Mouse (Mus musculus): Measurements from ENCODE around the gene Ttll1. TPM values are rescaled to one million over a fixed set of nuclear protein-coding genes. Genes with fewer than 3 reads are reported as not detected.

Gene Ttll1
- polyA plus RNA-seq, 1 experiment from 2014 or later = 6.0 TPM

DNA sequence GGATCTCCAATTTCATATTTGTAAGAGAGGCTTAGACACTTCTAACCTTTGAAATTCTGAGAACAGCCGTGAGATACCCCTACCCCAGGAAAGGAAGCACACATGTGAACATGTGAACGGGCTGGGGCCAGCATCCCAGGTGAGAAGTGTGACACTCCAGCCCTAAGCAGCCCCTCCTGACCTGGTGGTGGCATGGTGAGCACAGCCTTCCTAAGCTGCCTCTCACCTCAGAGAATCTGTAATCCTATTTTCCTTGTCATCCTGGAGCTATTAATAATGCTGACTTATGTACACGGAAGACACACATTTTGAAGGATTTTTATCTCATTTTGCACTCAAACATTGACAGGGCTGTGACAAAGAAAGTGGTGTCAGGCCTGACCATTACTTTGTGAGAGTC, 49.8 kb downstream of the Ttll1 start:
- Histone ChIP-seq H3K9ac (ENCODE audit: low read depth, low read length) (no peak overlapping the region), H3K4me3 (ENCODE audit: low read depth, low read length) (no peak overlapping the region), H3K4me2 (replicated peaks; ENCODE audit: low read depth) (no peak overlapping the region), H3K4me1 (replicated peaks; ENCODE audit: control insufficient read depth, insufficient read depth, low read length) (peaks cover 10% of the 10 kb centered on the region), H3K9me3 (ENCODE audit: control insufficient read depth) (no peaks in the 10 kb centered on the region), H3K36me3 (ENCODE audit: control insufficient read depth, insufficient read depth) (no peaks in the 10 kb centered on the region), H3K27ac (ENCODE audit: low read depth, low read length) (no peak overlapping the region), H3K27me3 (replicated peaks; ENCODE audit: control insufficient read depth, insufficient read depth, low read length) (no peaks in the 10 kb centered on the region)
- no peak for ATAC-seq
- WGBS = 84% methylated on average over 3 of the region's 3 CpGs
- no peak for TF ChIP-seq CTCF (IDR thresholded peaks at IDR 0.05; ENCODE audit: low read depth)

DNA sequence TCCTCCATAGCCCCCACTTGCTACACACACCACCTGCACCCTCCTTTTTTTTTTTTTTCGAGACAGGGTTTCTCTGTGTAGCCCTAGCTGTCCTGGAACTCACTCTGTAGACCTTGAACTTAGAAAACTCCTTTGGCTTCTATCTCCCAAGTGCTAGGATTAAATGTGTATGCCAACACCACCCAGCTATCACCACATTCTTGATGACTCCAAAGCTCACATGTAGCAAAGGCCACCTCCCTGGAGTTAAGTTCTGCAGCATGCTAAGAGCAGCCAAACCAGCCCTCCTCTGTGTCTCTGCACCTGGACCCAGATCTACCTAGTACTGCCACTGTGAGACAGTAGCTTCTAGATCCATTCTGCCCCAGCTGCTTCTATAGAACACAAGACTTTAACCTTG, 53.2 kb downstream of the Ttll1 start:
- no peak for ATAC-seq
- Histone ChIP-seq H3K4me2 (replicated peaks; ENCODE audit: low read depth) (peak overlapping the region; percentile 30; the same call in 1 of the 2 replicates), H3K36me3 (ENCODE audit: control insufficient read depth, insufficient read depth) (no peaks in the 10 kb centered on the region), H3K9ac (ENCODE audit: low read depth, low read length) (no peak overlapping the region), H3K9me3 (ENCODE audit: control insufficient read depth) (no peaks in the 10 kb centered on the region), H3K27me3 (replicated peaks; ENCODE audit: control insufficient read depth, insufficient read depth, low read length) (no peaks in the 10 kb centered on the region), H3K4me3 (ENCODE audit: low read depth, low read length) (no peak overlapping the region), H3K27ac (ENCODE audit: low read depth, low read length) (no peak overlapping the region), H3K4me1 (replicated peaks; ENCODE audit: control insufficient read depth, insufficient read depth, low read length) (peaks cover 23% of the 10 kb centered on the region)
- no peak for TF ChIP-seq CTCF (IDR thresholded peaks at IDR 0.05; ENCODE audit: low read depth)
- 40% methylated on average over 1 of the region's 1 CpGs for WGBS

- H3K27ac ChIP-seq (ENCODE audit: low read depth, low read length) = peak overlapping the region; percentile 46
- no peaks in the 10 kb centered on the region for H3K27me3 ChIP-seq (replicated peaks; ENCODE audit: control insufficient read depth, insufficient read depth, low read length)
- no peaks in the 10 kb centered on the region for H3K36me3 ChIP-seq (ENCODE audit: control insufficient read depth, insufficient read depth)
- TF ChIP-seq CTCF (IDR thresholded peaks at IDR 0.05; ENCODE audit: low read depth) = no peak
- H3K4me2 ChIP-seq (replicated peaks; ENCODE audit: low read depth) = no peak overlapping the region
- H3K9ac ChIP-seq (ENCODE audit: low read depth, low read length) = no peak overlapping the region
- ATAC-seq = no peak
- peaks cover 35% of the 10 kb centered on the region for H3K4me1 ChIP-seq (replicated peaks; ENCODE audit: control insufficient read depth, insufficient read depth, low read length)
- no peaks in the 10 kb centered on the region for H3K9me3 ChIP-seq (ENCODE audit: control insufficient read depth)
- H3K4me3 ChIP-seq (ENCODE audit: low read depth, low read length) = no peak overlapping the region
- 81% methylated on average over 5 of the region's 5 CpGs for WGBS
Measured at GRCm38 (mm10) chr15:83455637-83456036, 55.1 kb downstream of the Ttll1 start.

GRCm38 (mm10) chr15:83455034-83455433, 55.7 kb downstream of the Ttll1 start:
- ATAC-seq = no peak
- H3K9ac ChIP-seq (ENCODE audit: low read depth, low read length) = no peak overlapping the region
- H3K4me2 ChIP-seq (replicated peaks; ENCODE audit: low read depth) = no peak overlapping the region
- no peaks in the 10 kb centered on the region for H3K27me3 ChIP-seq (replicated peaks; ENCODE audit: control insufficient read depth, insufficient read depth, low read length)
- H3K4me3 ChIP-seq (ENCODE audit: low read depth, low read length) = no peak overlapping the region
- WGBS = 24% methylated on average over 3 of the region's 3 CpGs
- TF ChIP-seq CTCF (IDR thresholded peaks at IDR 0.05; ENCODE audit: low read depth) = no peak
- H3K4me1 ChIP-seq (replicated peaks; ENCODE audit: control insufficient read depth, insufficient read depth, low read length) = peaks cover 37% of the 10 kb centered on the region
- peak overlapping the region; percentile 46; the same call in 1 of the 2 replicates for H3K27ac ChIP-seq (ENCODE audit: low read depth, low read length)
- no peaks in the 10 kb centered on the region for H3K9me3 ChIP-seq (ENCODE audit: control insufficient read depth)
- H3K36me3 ChIP-seq (ENCODE audit: control insufficient read depth, insufficient read depth) = no peaks in the 10 kb centered on the region

DNA sequence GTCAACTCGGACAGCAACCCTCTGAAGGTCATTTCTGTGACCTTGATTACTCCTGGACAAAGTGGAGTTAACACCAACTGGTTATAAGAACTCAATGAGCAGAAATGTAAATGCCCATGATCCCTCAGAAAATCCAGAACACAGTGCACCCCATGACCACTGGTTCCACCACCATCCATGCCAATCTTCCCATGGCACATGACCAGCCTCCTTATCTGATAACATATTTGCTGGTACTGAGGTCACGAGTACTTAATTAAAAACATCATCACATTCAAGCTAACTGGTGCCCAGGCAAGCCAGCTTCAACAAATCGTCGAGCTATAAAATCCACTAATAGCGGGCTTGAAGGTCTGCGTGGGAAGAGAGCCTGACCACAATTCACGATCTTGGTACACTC, 56.3 kb downstream of the Ttll1 start:
- Histone ChIP-seq H3K4me2 (replicated peaks; ENCODE audit: low read depth) (no peak overlapping the region), H3K9ac (ENCODE audit: low read depth, low read length) (no peak overlapping the region), H3K36me3 (ENCODE audit: control insufficient read depth, insufficient read depth) (no peaks in the 10 kb centered on the region), H3K9me3 (ENCODE audit: control insufficient read depth) (no peaks in the 10 kb centered on the region), H3K27me3 (replicated peaks; ENCODE audit: control insufficient read depth, insufficient read depth, low read length) (no peaks in the 10 kb centered on the region), H3K4me1 (replicated peaks; ENCODE audit: control insufficient read depth, insufficient read depth, low read length) (peaks cover 39% of the 10 kb centered on the region), H3K4me3 (ENCODE audit: low read depth, low read length) (no peak overlapping the region), H3K27ac (ENCODE audit: low read depth, low read length) (no peak overlapping the region)
- 66% methylated on average over 7 of the region's 7 CpGs for WGBS
- no peak for ATAC-seq
- no peak for TF ChIP-seq CTCF (IDR thresholded peaks at IDR 0.05; ENCODE audit: low read depth)

- Histone ChIP-seq H3K36me3 (ENCODE audit: control insufficient read depth, insufficient read depth) (no peaks in the 10 kb centered on the region), H3K9me3 (ENCODE audit: control insufficient read depth) (no peaks in the 10 kb centered on the region), H3K4me3 (ENCODE audit: low read depth, low read length) (no peak overlapping the region), H3K4me1 (replicated peaks; ENCODE audit: control insufficient read depth, insufficient read depth, low read length) (peaks cover 39% of the 10 kb centered on the region), H3K4me2 (replicated peaks; ENCODE audit: low read depth) (no peak overlapping the region), H3K9ac (ENCODE audit: low read depth, low read length) (no peak overlapping the region), H3K27me3 (replicated peaks; ENCODE audit: control insufficient read depth, insufficient read depth, low read length) (no peaks in the 10 kb centered on the region), H3K27ac (ENCODE audit: low read depth, low read length) (peak overlapping the region; percentile 54)
- TF ChIP-seq CTCF (IDR thresholded peaks at IDR 0.05; ENCODE audit: low read depth) = no peak
- 76% methylated on average over 3 of the region's 3 CpGs for WGBS
- no peak for ATAC-seq
Measured at GRCm38 (mm10) chr15:83453879-83454278, 56.8 kb downstream of the Ttll1 start.

DNA sequence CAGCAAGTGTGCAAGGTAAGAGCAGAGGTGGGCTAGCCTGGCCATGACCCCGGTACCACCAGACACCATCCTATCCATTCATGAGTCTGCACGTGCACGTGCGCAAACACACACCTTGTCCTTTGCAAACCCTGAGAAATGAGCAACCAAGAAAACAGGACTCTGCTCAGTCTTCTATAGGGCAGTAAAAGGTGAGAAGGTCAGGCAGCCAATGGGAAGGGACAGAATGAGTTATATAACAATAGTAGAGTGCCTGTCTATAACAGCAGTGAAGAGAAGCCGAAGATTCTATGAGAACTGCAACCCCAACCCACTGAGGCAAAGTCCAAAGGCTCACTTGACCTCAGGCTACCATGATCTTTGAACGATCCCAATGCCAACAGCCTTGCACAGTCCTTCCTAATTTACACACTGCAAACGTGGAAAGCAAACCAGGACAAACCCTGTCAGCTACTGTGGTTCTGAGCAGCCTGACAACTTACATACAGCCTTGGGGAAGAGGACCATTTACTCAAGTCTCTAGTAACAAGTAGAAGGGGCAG, 58.4 kb downstream of the Ttll1 start:
- H3K27me3 ChIP-seq (replicated peaks; ENCODE audit: control insufficient read depth, insufficient read depth, low read length) = no peaks in the 10 kb centered on the region
- H3K9ac ChIP-seq (ENCODE audit: low read depth, low read length) = no peak overlapping the region
- ATAC-seq = peak; percentile 56
- H3K4me3 ChIP-seq (ENCODE audit: low read depth, low read length) = no peak overlapping the region
- H3K27ac ChIP-seq (ENCODE audit: low read depth, low read length) = peak overlapping the region; percentile 87
- H3K9me3 ChIP-seq (ENCODE audit: control insufficient read depth) = no peaks in the 10 kb centered on the region
- H3K4me2 ChIP-seq (replicated peaks; ENCODE audit: low read depth) = peak overlapping the region; percentile 37
- WGBS = 39% methylated on average over 7 of the region's 7 CpGs
- no peak for TF ChIP-seq CTCF (IDR thresholded peaks at IDR 0.05; ENCODE audit: low read depth)
- H3K36me3 ChIP-seq (ENCODE audit: control insufficient read depth, insufficient read depth) = no peaks in the 10 kb centered on the region
- peaks cover 39% of the 10 kb centered on the region for H3K4me1 ChIP-seq (replicated peaks; ENCODE audit: control insufficient read depth, insufficient read depth, low read length)
